Mouse (Mus musculus): ENCODE measurements at regions not wholly inside any gene's neighbourhood (a gene's known extent, or its start where the extent isn't known, plus 50 kb on each side); places are given as distances from the start of the nearest gene placed in this dataset.

- Histone ChIP-seq H3K27me3 (replicated peaks; ENCODE audit: control insufficient read depth, insufficient read depth, low read length) (no peaks in the 10 kb centered on the region), H3K4me2 (no peak overlapping the region), H3K4me1 (replicated peaks; ENCODE audit: control insufficient read depth, insufficient read depth, low read length) (no peaks in the 10 kb centered on the region), H3K36me3 (ENCODE audit: control insufficient read depth, insufficient read depth, low read length) (no peaks in the 10 kb centered on the region), H3K27ac (ENCODE audit: low read depth, low read length) (no peak overlapping the region), H3K9me3 (ENCODE audit: control insufficient read depth, low read length) (no peaks in the 10 kb centered on the region), H3K4me3 (ENCODE audit: low read depth, low read length) (no peak overlapping the region), H3K9ac (ENCODE audit: low read depth, low read length) (no peak overlapping the region)
- DNase-seq (ENCODE audit: low spot score) (no peak), ATAC-seq (replicated peaks; ENCODE audit: low FRiP score) (peak; percentile 31; the same call in 1 of the 2 replicates)
- WGBS, result 89% methylated on average over 16 of the region's 16 CpGs
These were observed 127.1 kb upstream of the Fbxo11 start for GRCm38 (mm10) chr17:88191930-88192807.

GRCm38 (mm10) chr17:88194693-88195092, 129.6 kb upstream of the Fbxo11 start:
- ATAC-seq (replicated peaks; ENCODE audit: low FRiP score), result no peak
- no peak overlapping the region for H3K4me3 ChIP-seq (ENCODE audit: low read depth, low read length)
- no peak overlapping the region for H3K4me2 ChIP-seq
- H3K9me3 ChIP-seq (ENCODE audit: control insufficient read depth, low read length), result no peaks in the 10 kb centered on the region
- no peak overlapping the region for H3K9ac ChIP-seq (ENCODE audit: low read depth, low read length)
- WGBS, result 77% methylated on average over 5 of the region's 5 CpGs
- no peak overlapping the region for H3K27ac ChIP-seq (ENCODE audit: low read depth, low read length)
- H3K4me1 ChIP-seq (replicated peaks; ENCODE audit: control insufficient read depth, insufficient read depth, low read length), result no peaks in the 10 kb centered on the region
- DNase-seq (ENCODE audit: low spot score), result no peak
- no peaks in the 10 kb centered on the region for H3K36me3 ChIP-seq (ENCODE audit: control insufficient read depth, insufficient read depth, low read length)
- H3K27me3 ChIP-seq (replicated peaks; ENCODE audit: control insufficient read depth, insufficient read depth, low read length), result no peaks in the 10 kb centered on the region

GRCm38 (mm10) chr17:88195303-88195702, 130.2 kb upstream of the Fbxo11 start:
- H3K4me2 ChIP-seq, result no peak overlapping the region
- DNase-seq (ENCODE audit: low spot score), result no peak
- no peak overlapping the region for H3K9ac ChIP-seq (ENCODE audit: low read depth, low read length)
- 84% methylated on average over 2 of the region's 2 CpGs for WGBS
- H3K27me3 ChIP-seq (replicated peaks; ENCODE audit: control insufficient read depth, insufficient read depth, low read length), result no peaks in the 10 kb centered on the region
- no peak for ATAC-seq (replicated peaks; ENCODE audit: low FRiP score)
- H3K36me3 ChIP-seq (ENCODE audit: control insufficient read depth, insufficient read depth, low read length), result no peaks in the 10 kb centered on the region
- H3K27ac ChIP-seq (ENCODE audit: low read depth, low read length), result no peak overlapping the region
- no peak overlapping the region for H3K4me3 ChIP-seq (ENCODE audit: low read depth, low read length)
- no peaks in the 10 kb centered on the region for H3K9me3 ChIP-seq (ENCODE audit: control insufficient read depth, low read length)
- no peaks in the 10 kb centered on the region for H3K4me1 ChIP-seq (replicated peaks; ENCODE audit: control insufficient read depth, insufficient read depth, low read length)

GRCm38 (mm10) chr17:88195893-88196292, 130.8 kb upstream of the Fbxo11 start:
- no peak overlapping the region for H3K27ac ChIP-seq (ENCODE audit: low read depth, low read length)
- no peaks in the 10 kb centered on the region for H3K9me3 ChIP-seq (ENCODE audit: control insufficient read depth, low read length)
- H3K27me3 ChIP-seq (replicated peaks; ENCODE audit: control insufficient read depth, insufficient read depth, low read length), result no peaks in the 10 kb centered on the region
- WGBS, result 84% methylated on average over 6 of the region's 6 CpGs
- no peak overlapping the region for H3K9ac ChIP-seq (ENCODE audit: low read depth, low read length)
- no peak overlapping the region for H3K4me2 ChIP-seq
- no peaks in the 10 kb centered on the region for H3K36me3 ChIP-seq (ENCODE audit: control insufficient read depth, insufficient read depth, low read length)
- H3K4me1 ChIP-seq (replicated peaks; ENCODE audit: control insufficient read depth, insufficient read depth, low read length), result no peaks in the 10 kb centered on the region
- ATAC-seq (replicated peaks; ENCODE audit: low FRiP score) (no peak), DNase-seq (ENCODE audit: low spot score) (no peak)
- H3K4me3 ChIP-seq (ENCODE audit: low read depth, low read length), result no peak overlapping the region

GRCm38 (mm10) chr17:88196322-88196721, 131.2 kb upstream of the Fbxo11 start:
- H3K27ac ChIP-seq (ENCODE audit: low read depth, low read length), result no peak overlapping the region
- ATAC-seq (replicated peaks; ENCODE audit: low FRiP score), result no peak
- no peaks in the 10 kb centered on the region for H3K27me3 ChIP-seq (replicated peaks; ENCODE audit: control insufficient read depth, insufficient read depth, low read length)
- no peak overlapping the region for H3K4me3 ChIP-seq (ENCODE audit: low read depth, low read length)
- 89% methylated on average over 1 of the region's 1 CpGs for WGBS
- DNase-seq (ENCODE audit: low spot score), result no peak
- H3K4me2 ChIP-seq, result no peak overlapping the region
- H3K9me3 ChIP-seq (ENCODE audit: control insufficient read depth, low read length), result no peaks in the 10 kb centered on the region
- H3K4me1 ChIP-seq (replicated peaks; ENCODE audit: control insufficient read depth, insufficient read depth, low read length), result no peaks in the 10 kb centered on the region
- no peaks in the 10 kb centered on the region for H3K36me3 ChIP-seq (ENCODE audit: control insufficient read depth, insufficient read depth, low read length)
- H3K9ac ChIP-seq (ENCODE audit: low read depth, low read length), result no peak overlapping the region

GRCm38 (mm10) chr17:88197381-88197780, 132.3 kb upstream of the Fbxo11 start:
- Histone ChIP-seq H3K4me1 (replicated peaks; ENCODE audit: control insufficient read depth, insufficient read depth, low read length) (no peaks in the 10 kb centered on the region), H3K9me3 (ENCODE audit: control insufficient read depth, low read length) (no peaks in the 10 kb centered on the region), H3K27me3 (replicated peaks; ENCODE audit: control insufficient read depth, insufficient read depth, low read length) (no peaks in the 10 kb centered on the region), H3K4me2 (no peak overlapping the region), H3K36me3 (ENCODE audit: control insufficient read depth, insufficient read depth, low read length) (no peaks in the 10 kb centered on the region), H3K4me3 (ENCODE audit: low read depth, low read length) (no peak overlapping the region), H3K9ac (ENCODE audit: low read depth, low read length) (no peak overlapping the region), H3K27ac (ENCODE audit: low read depth, low read length) (no peak overlapping the region)
- ATAC-seq (replicated peaks; ENCODE audit: low FRiP score) (no peak), DNase-seq (ENCODE audit: low spot score) (no peak)
- 63% methylated on average over 3 of the region's 3 CpGs for WGBS

GRCm38 (mm10) chr17:88201249-88201970, 136.3 kb upstream of the Fbxo11 start:
- no peaks in the 10 kb centered on the region for H3K27me3 ChIP-seq (replicated peaks; ENCODE audit: control insufficient read depth, insufficient read depth, low read length)
- no peak overlapping the region for H3K4me3 ChIP-seq (ENCODE audit: low read depth, low read length)
- H3K27ac ChIP-seq (ENCODE audit: low read depth, low read length), result no peak overlapping the region
- no peak for ATAC-seq (replicated peaks; ENCODE audit: low FRiP score)
- 84% methylated on average over 12 of the region's 12 CpGs for WGBS
- no peaks in the 10 kb centered on the region for H3K9me3 ChIP-seq (ENCODE audit: control insufficient read depth, low read length)
- no peak overlapping the region for H3K4me2 ChIP-seq
- H3K36me3 ChIP-seq (ENCODE audit: control insufficient read depth, insufficient read depth, low read length), result no peaks in the 10 kb centered on the region
- H3K4me1 ChIP-seq (replicated peaks; ENCODE audit: control insufficient read depth, insufficient read depth, low read length), result no peaks in the 10 kb centered on the region
- H3K9ac ChIP-seq (ENCODE audit: low read depth, low read length), result no peak overlapping the region
- no peak for DNase-seq (ENCODE audit: low spot score)

- H3K9me3 ChIP-seq (ENCODE audit: control insufficient read depth, low read length), result no peaks in the 10 kb centered on the region
- ATAC-seq (replicated peaks; ENCODE audit: low FRiP score) (no peak), DNase-seq (ENCODE audit: low spot score) (no peak)
- H3K4me1 ChIP-seq (replicated peaks; ENCODE audit: control insufficient read depth, insufficient read depth, low read length), result no peaks in the 10 kb centered on the region
- H3K36me3 ChIP-seq (ENCODE audit: control insufficient read depth, insufficient read depth, low read length), result no peaks in the 10 kb centered on the region
- H3K4me2 ChIP-seq, result no peak overlapping the region
- H3K9ac ChIP-seq (ENCODE audit: low read depth, low read length), result no peak overlapping the region
- WGBS, result 83% methylated on average over 4 of the region's 4 CpGs
- H3K4me3 ChIP-seq (ENCODE audit: low read depth, low read length), result no peak overlapping the region
- H3K27me3 ChIP-seq (replicated peaks; ENCODE audit: control insufficient read depth, insufficient read depth, low read length), result no peaks in the 10 kb centered on the region
- no peak overlapping the region for H3K27ac ChIP-seq (ENCODE audit: low read depth, low read length)
These were observed 137.1 kb upstream of the Fbxo11 start for GRCm38 (mm10) chr17:88202214-88202613.
